Mouse (Mus musculus) retina, postnatal 1 day (tissue): ENCODE data around the gene Gal3st3.
A peak's percentile ranks its signal among the peaks of the same experiment; 100 is the strongest.
"Not testable (repeated sequence)": the region's sequence is repeated elsewhere in the genome, so short reads cannot be mapped to it uniquely, and the experiment has no call there.

Experiments
- DNase-seq: peaks from one replicate; pipeline ENCODE4 v3.0.0-alpha.2; 2012

Gal3st3 gene

DNA sequence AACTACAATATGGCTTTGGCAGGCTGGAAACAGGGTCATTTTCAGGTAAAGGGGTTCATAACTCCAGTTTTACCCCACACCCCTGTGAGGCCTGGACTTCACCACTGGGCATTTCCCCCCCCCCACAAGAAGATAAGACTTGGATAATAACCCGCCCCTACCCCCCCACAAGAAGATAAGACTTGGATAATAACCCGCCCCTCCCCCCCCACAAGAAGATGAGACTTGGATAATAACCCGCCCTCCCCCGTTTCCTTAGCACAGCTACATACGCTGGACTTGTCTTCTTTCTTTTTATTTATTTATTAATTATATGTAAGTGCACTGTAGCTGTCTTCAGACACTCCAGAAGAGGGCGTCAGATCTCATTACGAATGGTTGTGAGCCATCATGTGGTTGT lies 10.9 kb downstream of the Gal3st3 start:
- peak; percentile 71 for DNase-seq

DNA sequence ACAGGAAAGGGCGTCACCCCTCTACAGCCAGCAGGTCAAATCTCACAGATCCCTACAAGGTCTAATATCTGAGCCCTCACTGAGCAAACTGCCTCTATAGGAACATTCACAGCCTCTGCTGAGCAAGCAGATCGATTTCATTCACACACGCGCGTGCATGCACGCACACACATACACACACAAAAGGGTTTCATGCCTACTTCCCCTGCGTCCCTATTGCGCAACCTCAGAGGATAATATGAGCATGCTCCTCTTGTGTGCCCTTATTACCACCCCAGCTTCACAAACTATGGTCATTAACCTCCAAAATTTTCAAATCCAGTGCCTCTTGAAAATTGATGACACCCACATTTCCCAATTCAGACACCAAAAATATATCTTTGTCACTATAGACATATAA lies 15.1 kb downstream of the Gal3st3 start:
- DNase-seq = no peak

DNA sequence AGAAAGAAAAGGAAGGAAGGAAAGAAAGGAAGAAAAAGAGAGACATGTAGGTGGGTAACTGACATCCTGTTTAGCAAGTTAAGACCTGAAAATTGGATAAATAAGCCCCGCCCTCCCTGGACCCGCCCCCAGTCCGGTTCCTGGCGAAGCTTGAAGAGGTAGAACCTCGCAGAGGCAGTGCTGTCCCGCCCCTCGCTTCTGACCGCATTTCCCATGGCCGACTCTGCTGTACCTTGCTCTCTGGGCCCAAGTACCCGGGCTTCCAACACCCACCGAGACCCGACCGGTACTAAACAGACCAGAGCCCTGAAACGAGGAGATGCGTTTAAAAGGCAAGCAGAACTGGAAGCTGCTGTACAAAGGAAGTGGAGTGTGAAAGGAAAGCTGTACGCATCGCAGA lies 25.7 kb downstream of the Gal3st3 start:
- DNase-seq = no peak

DNA sequence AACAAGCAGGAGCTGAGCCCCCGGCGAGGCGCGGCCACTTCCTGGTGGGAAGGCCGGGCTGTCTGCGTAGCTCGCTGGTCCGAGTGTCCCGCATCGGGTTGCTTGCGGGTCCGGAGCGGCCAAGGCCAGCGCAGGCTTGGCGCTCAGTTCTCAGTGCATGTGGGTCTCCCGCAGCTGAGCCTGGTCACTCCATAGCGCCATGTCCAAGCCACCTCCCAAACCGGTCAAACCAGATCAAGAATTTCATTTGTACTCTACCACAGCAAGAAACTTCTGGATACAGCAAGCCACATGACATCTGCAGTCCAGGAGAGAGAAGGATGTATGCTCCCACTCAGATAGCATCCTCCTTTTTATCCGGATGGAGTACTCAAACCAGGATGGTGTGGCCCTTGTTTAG lies 29.8 kb downstream of the Gal3st3 start:
- DNase-seq = no peak

DNA sequence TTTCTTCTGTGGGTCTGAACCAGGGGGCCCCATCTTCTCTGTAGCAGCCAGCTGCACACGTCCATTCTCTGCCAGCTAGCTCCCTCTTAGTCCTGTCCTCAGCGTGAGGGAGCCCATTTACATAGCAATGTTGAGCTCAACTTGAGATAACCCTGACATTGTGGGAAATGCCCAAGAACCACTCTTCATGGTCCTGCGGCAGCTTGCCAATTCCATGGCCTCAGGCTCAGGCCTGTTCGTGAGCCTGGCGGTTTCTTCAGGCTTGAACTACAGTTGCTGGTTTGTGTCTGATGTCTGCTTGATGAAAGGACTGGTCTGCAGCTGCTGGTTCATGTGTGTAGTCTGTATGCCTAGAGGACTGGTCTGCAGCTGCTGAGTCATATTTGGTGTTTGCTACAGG lies 36.6 kb downstream of the Gal3st3 start:
- no peak for DNase-seq

DNA sequence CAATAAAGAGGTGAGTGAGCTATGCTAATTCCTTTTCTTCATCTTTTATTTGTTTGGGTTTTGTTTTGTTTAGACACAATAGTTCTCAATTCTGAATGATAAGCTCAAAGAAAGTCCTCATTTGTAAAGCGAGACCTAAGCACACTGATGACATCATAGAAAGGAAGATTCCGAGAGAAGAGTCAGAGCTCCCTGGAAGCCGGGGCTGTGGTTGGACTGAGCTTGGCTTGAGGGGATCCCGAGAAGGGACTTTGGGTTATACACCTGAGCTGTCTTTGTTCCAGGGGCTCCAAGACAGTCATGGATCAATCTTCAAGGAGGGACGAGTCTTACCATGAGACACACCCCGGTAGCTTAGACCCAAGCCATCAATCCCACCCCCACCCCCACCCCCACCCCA lies 37.3 kb downstream of the Gal3st3 start, which contains the start of gene Catsper1:
TSS of gene Catsper1 (plus strand) at position 301 of the 400 bp plus-strand sequence.
- DNase-seq = no peak

DNA sequence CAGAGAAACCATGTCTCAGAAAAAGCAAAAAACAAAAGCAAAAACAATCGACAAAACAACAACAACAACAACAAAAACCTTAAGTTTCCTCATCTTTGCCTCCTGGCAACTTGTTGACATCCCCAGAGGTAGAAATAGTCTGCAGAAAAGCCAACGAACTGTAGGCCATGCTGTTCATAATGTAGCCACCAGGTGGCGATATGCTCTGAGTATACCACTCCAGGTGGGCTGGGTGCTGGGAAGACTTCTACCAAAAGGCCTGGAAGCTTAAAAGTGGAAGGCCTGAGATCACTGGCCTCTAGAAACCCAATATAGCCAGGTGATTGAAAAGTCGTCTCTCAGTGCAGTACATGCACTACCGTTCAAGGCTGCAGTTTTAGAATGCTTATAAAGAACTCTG lies 39.8 kb downstream of the Gal3st3 start:
- peak; percentile 80 for DNase-seq

DNA sequence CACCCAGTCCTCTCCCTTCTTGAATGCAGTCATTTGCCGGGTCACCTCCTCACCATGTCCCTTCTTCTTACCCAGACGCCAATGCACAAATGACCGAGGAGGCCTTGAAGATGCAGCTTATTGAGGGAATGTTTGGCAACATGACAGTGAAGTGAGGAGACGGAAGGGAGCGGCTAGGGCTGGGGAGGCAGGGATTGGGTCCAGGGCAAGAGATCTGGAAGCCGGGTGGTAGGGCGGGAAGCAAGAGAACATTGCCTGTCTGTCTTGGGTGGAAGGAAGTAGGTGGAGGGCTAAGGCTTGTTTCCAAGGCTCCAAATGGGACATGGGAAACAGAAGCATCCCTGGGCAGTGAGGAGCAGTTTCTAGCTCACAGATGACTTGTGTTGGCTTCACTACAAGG lies 43.2 kb downstream of the Gal3st3 start:
- no peak for DNase-seq

DNA sequence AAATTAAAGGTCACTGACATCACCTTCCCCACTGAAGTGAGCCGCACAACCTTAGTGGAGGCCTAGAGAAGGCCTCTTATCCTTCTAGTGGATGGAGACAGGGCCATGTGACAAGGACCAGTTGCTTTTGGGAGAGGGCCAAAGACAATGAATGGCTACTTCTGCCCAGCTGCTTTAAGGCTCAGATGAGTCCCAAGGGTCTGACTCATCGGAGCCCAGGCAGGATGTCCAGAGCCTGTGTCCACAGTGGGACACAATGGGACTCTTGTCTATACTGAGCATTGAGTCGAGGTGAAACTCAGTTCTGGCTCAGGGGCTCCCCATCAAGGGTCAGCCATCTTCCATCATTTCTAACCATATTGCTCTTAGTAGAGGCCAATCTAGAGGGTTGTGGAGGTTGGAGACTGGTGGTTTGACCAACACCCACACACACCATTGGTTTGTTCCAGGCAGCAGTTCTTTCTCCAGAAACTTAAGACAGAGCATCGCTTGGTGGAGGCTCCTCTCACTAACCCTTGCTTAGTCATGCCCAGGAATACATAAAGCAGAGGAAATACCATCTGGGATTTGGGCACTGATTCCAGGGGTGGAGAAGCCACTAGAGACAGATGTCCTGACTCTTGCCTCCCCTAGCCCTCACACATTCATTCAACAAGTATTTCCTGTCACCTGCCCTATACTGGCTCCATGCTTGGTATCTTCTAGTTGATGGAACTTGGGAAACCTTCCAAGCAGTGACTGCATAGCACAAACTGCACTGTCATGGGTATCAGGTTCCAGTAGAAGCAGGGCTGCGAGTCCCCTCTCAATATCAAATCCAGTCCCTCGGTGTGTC lies 47.4 kb downstream of the Gal3st3 start:
- DNase-seq = peak; percentile 10

DNA sequence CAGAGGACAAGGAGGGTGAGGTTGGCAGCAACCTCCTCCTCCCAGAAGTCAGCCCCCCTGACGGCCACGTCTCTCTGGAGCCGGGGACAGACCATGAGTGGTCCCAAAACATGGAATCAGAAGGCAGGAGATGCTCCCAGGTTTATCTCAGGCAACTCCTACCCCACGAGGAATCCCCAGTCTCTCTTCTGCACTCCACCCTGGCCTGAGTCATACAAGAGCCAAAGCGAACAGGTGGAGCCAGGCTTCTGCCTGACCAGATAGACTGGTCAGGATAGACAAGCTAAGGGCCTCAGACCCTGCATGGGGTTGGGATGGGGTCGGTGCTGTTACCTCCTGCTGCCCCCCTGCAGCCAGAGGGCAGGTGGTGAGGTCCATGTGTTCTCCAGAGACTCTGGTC lies 49.9 kb downstream of the Gal3st3 start:
- no peak for DNase-seq

DNA sequence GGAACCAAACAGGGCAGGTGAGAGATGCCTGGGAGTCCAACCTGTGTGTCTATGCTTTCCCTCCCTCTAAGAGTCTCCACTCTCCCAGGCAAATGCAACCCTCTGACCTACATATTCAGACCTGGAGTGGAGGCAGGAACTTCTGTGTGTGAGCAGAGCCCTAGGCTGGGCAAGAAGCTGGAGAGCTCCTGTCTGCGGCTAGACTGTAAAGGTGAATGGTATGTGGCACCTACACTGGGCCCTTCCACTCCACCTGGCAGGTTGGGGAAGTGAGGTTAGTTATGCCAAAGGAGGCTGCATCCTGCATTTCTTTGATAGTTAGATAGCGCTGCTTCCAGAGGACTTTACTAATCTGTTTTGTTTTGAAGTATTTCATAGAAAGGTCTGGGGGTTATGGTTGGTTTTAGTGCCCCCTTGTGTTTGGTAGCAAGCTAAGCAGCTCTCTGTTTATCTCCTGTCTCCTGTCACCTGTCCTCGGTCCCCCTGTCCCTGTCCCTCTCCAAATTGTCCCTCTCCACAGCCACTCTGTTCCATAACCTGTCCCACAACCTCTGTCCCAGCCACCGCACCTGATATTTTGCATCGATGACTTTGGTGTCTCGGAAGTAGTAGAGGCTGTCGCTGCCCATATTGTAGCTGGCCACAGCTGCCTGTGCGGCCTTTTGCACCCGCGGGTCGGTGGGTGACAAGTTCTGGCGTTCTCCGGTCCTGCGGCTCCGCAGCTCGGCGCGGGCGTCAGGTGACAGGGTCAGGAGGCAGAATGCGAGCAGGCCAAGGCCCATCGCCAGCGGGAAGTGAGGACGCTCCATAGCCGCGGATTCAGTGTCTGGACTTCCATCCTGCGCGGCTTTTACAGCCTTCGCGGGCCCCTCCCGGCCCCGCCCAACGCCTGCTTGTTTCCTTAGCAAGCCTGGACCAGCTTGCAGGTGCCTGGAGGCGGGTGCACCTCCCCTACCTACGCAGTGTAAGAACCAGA lies 50.7 kb downstream of the Gal3st3 start:
- DNase-seq = peak; percentile 70

DNA sequence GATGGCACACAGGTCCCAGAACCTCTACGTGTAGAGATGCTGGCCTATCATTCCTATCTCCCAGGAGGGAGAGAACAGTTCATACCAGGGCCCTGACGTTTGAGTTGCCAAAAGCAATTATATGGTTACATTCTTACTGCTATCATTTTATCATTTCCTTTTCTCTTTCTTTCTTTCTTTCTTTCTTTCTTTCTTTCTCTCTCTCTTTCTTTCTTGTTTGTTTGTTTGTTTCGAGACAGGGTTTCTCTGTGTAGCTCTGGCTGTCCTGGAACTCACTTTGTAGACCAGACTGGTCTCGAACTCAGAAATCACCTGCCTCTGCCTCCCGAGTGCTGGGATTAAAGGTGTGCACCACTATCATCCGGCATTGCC lies 51.4 kb downstream of the Gal3st3 start, which contains the start of gene Cst6:
TSS of gene Cst6 (minus strand) at position 73 of the 372 bp plus-strand sequence.
- DNase-seq = not testable (repeated sequence)

DNA sequence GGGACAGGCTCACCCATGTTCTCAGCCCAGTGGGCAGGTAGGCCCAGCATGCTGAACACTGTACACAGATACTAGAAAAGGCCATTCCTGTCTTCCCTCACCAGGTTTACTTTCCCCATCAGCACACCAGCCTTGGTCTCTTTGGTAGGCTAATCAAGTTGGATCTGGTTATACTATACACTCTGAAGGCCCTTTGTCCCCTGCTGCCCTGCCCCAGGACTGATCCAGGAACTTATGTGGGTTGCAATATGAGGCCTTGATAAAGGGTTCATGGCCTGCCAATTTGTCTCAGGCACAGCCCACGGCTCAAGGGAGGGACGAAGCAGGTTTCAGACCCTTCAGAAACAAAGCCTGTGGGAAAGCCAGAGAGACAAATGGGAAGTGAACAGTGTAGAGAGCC lies 55.5 kb downstream of the Gal3st3 start:
- DNase-seq = no peak

DNA sequence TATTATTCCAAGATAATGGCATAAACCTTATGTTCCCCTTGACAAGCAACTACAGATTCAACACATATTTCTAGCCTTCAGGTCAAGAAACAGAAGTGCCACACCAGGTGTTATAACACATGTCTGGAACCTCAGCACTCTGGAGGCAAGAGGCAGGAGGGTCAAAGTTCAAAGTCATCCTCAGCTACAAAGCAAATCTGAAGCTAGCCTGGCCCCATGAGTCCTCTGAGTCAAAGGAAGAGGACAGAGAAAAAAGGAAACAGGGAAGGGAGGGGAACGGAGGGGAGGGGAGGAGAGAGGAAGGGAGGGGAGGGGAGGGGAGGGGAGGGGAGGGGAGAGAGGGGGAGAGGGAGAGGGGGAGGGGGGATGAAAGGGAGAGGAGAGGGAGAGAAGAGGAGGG lies 57.9 kb downstream of the Gal3st3 start:
- DNase-seq = peak; percentile 19
